Mouse (Mus musculus) gastrocnemius, adult 2 months (tissue): ENCODE measurements around the gene Sned1. TPM values are rescaled to one million over a fixed set of nuclear protein-coding genes. Genes with fewer than 3 reads are reported as not detected.
A peak's percentile ranks its signal among the peaks of the same experiment; 100 is the strongest.
"Not testable (repeated sequence)": the region's sequence is repeated elsewhere in the genome, so short reads cannot be mapped to it uniquely, and the experiment has no call there.

Experiments used
- DNase-seq: peaks from one replicate; pipeline ENCODE4 v3.0.0; 2022
- H3K27ac ChIP-seq: fragments of 200-600 bp; 2 replicates; pipeline ENCODE4 v1.8.1; 2022; ENCODE audit warnings: mild to moderate bottlenecking
- H3K4me3 ChIP-seq: fragments of 200-600 bp; 2 replicates; pipeline ENCODE4 v1.8.1; 2022; ENCODE audit warnings: mild to moderate bottlenecking, moderate library complexity
- CTCF ChIP-seq: fragments of 200-600 bp; IDR thresholded peaks from 2 replicates; pipeline ENCODE4 v1.8.1; 2022; ENCODE audit warnings: antibody characterized with exemption, mild to moderate bottlenecking, moderate library complexity
- intact Hi-C: fragments of 180-260 bp; cut with DNase I; formaldehyde crosslinking; loops from one replicate; pipeline ENCODE4 v1.15.1; 2025
- microRNA-seq: library from miRNA; unstranded; fragments of <30 nt; microRNA quantifications from one replicate; pipeline ENCODE4 v1.2.0, GENCODE M21; 2021
- total RNA-seq, 2 experiments: library from RNA; stranded (reverse); gene quantifications; 2 replicates each; pipeline ENCODE4 v1.2.3; 2021

Gene Sned1
- total RNA-seq, 2 experiments from 2014 or later = 5.1 to 5.4 TPM

- intact Hi-C loops = no loop called here
Observed at GRCm38 (mm10) chr1:93292006-93292405, 56.4 kb downstream of the Sned1 start.

GRCm38 (mm10) chr1:93294491-93294890 is 58.9 kb downstream of the Sned1 start:
- intact Hi-C loops, H3K27ac ChIP-seq, H3K4me3 ChIP-seq, DNase-seq: not testable (repeated sequence)

More at GRCm38 (mm10) chr1:93292006-93292405, 56.4 kb downstream of the Sned1 start:
- TF ChIP-seq CTCF = no peak
- Histone ChIP-seq H3K4me3 (no peak overlapping the region), H3K27ac (no peak overlapping the region)
- DNase-seq = no peak

GRCm38 (mm10) chr1:93299791-93300190 is 64.2 kb downstream of the Sned1 start:
- no peak for TF ChIP-seq CTCF
- no peak overlapping the region for H3K4me3 ChIP-seq
- intact Hi-C loops = loop anchor here (10.0 kb wide), 2 partner anchors 125 to 215 kb away; partner anchors contain the start of gene Farp2
- no peak for DNase-seq
- no peak overlapping the region for H3K27ac ChIP-seq

- H3K4me3 ChIP-seq = no peak overlapping the region
- intact Hi-C loops = loop anchor here (10.0 kb wide), 2 partner anchors 126 to 214 kb away; partner anchors contain the start of gene Farp2
- H3K27ac ChIP-seq = no peak overlapping the region
- no peak for DNase-seq
- TF ChIP-seq CTCF = no peak
Observed at GRCm38 (mm10) chr1:93300578-93300977, 64.9 kb downstream of the Sned1 start.

- Histone ChIP-seq H3K27ac (peak within 1 kb of the TSS; percentile 86), H3K4me3 (peak within 1 kb of the TSS; percentile 91)
- TF ChIP-seq CTCF = 0 out of 2 replicates have a peak, but pooled peaks have one; percentile 0
- intact Hi-C loops = loop anchor here (2.0 to 10.0 kb wide), 3 partner anchors 37 to 209 kb away; partner anchors contain the start of genes Farp2, Pask and Ppp1r7
- DNase-seq = peak; percentile 85
Observed at GRCm38 (mm10) chr1:93305581-93306337, 70.1 kb downstream of the Sned1 start, which contains the start of gene Mterf4. Gene Mterf4, minus strand, starts transcription at chr1:93305915.

GRCm38 (mm10) chr1:93323973-93324372 is 88.3 kb downstream of the Sned1 start:
- no peak overlapping the region for H3K4me3 ChIP-seq
- H3K27ac ChIP-seq = no peak overlapping the region
- TF ChIP-seq CTCF = no peak
- DNase-seq = no peak
- intact Hi-C loops = no loop called here

GRCm38 (mm10) chr1:93326446-93326845 is 90.8 kb downstream of the Sned1 start:
- intact Hi-C loops = no loop called here
- Histone ChIP-seq H3K4me3 (no peak overlapping the region), H3K27ac (no peak overlapping the region)
- no peak for TF ChIP-seq CTCF
- no peak for DNase-seq

- intact Hi-C loops = no loop called here
- no peak for DNase-seq
- Histone ChIP-seq H3K27ac (no peak overlapping the region), H3K4me3 (no peak overlapping the region)
- TF ChIP-seq CTCF = no peak
Observed at GRCm38 (mm10) chr1:93334621-93335020, 99.0 kb downstream of the Sned1 start.

- intact Hi-C loops = loop anchor here (1.0 to 5.0 kb wide), 4 partner anchors 38 to 170 kb away; partner anchors contain the start of genes Farp2, Mterf4 and Sned1
- peak within 1 kb of the TSS; percentile 85 for H3K27ac ChIP-seq
- TF ChIP-seq CTCF = no peak
- peak; percentile 96 for DNase-seq
- H3K4me3 ChIP-seq = peak within 1 kb of the TSS; percentile 71
Observed at GRCm38 (mm10) chr1:93342648-93343503, 107.2 kb downstream of the Sned1 start, which contains the start of the genes Ppp1r7 and Pask. Gene Ppp1r7, plus strand, starts transcription at chr1:93342854. Gene Pask, minus strand, starts transcription at chr1:93343482.

GRCm38 (mm10) chr1:93343504-93344047 is 107.9 kb downstream of the Sned1 start:
- DNase-seq = peak; percentile 95
- peak overlapping the region; percentile 71 for H3K4me3 ChIP-seq
- peak overlapping the region; percentile 85 for H3K27ac ChIP-seq
- peak; percentile 58 for TF ChIP-seq CTCF
- intact Hi-C loops = loop anchor here (1.0 to 5.0 kb wide), 4 partner anchors 39 to 169 kb away; partner anchors contain the start of genes Farp2, Mterf4 and Sned1

- no peak for TF ChIP-seq CTCF
- H3K27ac ChIP-seq = no peak overlapping the region
Observed at GRCm38 (mm10) chr1:93347176-93347575, 111.5 kb downstream of the Sned1 start.

GRCm38 (mm10) chr1:93349701-93350100 is 114.1 kb downstream of the Sned1 start:
- no peak for TF ChIP-seq CTCF
- H3K27ac ChIP-seq = no peak overlapping the region
- no peak overlapping the region for H3K4me3 ChIP-seq
- DNase-seq = no peak
- intact Hi-C loops = no loop called here

More at GRCm38 (mm10) chr1:93347176-93347575, 111.5 kb downstream of the Sned1 start:
- intact Hi-C loops = no loop called here
- DNase-seq = no peak
- H3K4me3 ChIP-seq = no peak overlapping the region

Small RNAs within 50 kb of the gene (microRNA-seq; reads per million reads assigned to microRNA genes)
- gene Mir6901 = not detected
- gene Mir6902 = not detected

Other genes starting within 250 kb of the Sned1 start
- gene Aqp12, start 229.5 kb upstream of the Sned1 start, total RNA-seq = not detected
- 1 to 10 TPM; 1.3 to 1.4 TPM for gene Kif1a, start 133.9 kb upstream of the Sned1 start, total RNA-seq
- not detected for gene Agxt, start 100.6 kb upstream of the Sned1 start, total RNA-seq
- not detected for gene 2310007B03Rik, start 74.9 kb upstream of the Sned1 start, total RNA-seq
- gene Crocc2, start 67.1 kb upstream of the Sned1 start, total RNA-seq = not detected
- gene Mterf4, start 70.1 kb downstream of the Sned1 start, total RNA-seq = 10 to 100 TPM in 1 of 2 experiments, 1 to 10 TPM in 1; 8.7 to 12.1 TPM
- 10 to 100 TPM; 21.4 to 22.1 TPM for gene Ppp1r7, start 107.0 kb downstream of the Sned1 start, total RNA-seq
- under 1 TPM; 0.13 to 0.20 TPM for gene Pask, start 107.6 kb downstream of the Sned1 start, total RNA-seq
- gene Ano7, start 138.1 kb downstream of the Sned1 start, total RNA-seq = not detected
- gene Hdlbp, start 243.0 kb downstream of the Sned1 start, total RNA-seq = 100 to 1,000 TPM; 317 to 345 TPM